Mouse (Mus musculus) frontal cortex, postnatal 25 days (tissue): Measurements from ENCODE around the gene Ube2r2.
A peak's percentile ranks its signal among the peaks of the same experiment; 100 is the strongest.

ENCODE experiments used
- DNase-seq, 2 experiments: peaks; one replicate each; pipeline ENCODE4 v3.0.0; 2022; ENCODE audit warnings: low spot score in 2 of 2

The Ube2r2 gene

GRCm38 (mm10) chr4:41179825-41180725, 44.5 kb downstream of the Ube2r2 start:
- no peak for DNase-seq

GRCm38 (mm10) chr4:41189809-41190208, 54.3 kb downstream of the Ube2r2 start:
- no peak for DNase-seq

GRCm38 (mm10) chr4:41192544-41193512, 57.3 kb downstream of the Ube2r2 start:
- DNase-seq, result no peak

DNA sequence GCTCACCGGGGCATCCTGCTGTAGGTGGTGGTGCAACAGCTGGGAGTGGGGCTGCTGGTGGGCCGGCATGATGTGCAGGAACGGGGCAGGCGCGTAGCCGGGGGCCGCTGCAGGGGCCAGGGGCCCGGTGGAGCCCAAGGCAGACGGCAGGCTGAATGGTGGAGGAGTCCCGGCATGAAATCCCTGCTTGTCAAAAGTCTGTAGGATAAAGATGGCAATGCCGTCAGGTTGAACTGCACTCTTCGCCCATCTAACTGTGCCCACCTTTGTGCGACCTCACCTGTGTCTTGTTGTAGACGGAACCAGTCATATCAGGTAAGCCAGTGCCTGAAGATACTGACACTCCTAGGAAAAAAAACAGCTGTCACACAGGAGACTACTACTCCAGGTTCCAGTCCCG, 59.8 kb downstream of the Ube2r2 start:
- no peak for DNase-seq

GRCm38 (mm10) chr4:41196861-41197610, 61.5 kb downstream of the Ube2r2 start:
- no peak for DNase-seq

GRCm38 (mm10) chr4:41202135-41202534, 66.6 kb downstream of the Ube2r2 start:
- DNase-seq, result no peak

DNA sequence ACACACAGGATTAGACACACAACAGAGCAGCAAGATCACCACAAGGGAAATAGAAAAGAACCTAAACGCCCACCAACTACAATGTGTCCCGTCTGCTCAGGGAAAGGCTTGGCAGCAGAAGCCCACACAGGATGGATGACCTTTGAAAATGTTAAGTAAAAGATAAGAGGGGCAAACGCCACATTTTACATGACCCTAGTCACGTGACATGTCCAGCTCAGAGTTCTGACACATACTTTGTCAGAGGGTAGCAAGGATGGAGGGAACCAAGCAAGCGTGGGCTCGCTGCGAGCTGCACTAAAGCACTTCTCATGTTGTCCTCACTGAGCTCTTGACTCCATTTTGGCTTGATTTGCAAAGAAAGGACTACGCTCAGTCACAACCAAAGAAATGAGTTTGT, 70.2 kb downstream of the Ube2r2 start:
- DNase-seq, result no peak

DNA sequence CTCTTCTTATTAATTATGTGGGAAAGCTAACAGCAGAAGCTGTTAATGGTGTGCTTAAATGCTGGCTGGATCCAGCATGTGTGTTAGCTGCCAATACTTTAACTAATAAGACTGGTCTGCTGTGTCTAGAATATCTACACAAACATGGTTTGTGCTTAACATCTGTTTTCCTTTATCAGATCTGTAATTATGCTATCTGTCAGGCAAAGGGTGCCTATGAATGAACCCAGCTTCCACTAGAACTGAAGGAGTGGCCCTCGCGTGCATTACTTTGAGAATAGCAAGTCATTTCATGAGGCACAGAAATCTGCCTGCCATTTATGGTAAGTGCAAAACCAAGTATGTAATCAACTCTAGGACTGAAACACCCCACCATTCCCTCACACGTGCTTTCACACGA, 72.5 kb downstream of the Ube2r2 start:
- DNase-seq, result no peak

- no peak for DNase-seq
Observed at GRCm38 (mm10) chr4:41225412-41225811, 89.9 kb downstream of the Ube2r2 start.

- peak; percentile 28 to 47 for DNase-seq
Observed at GRCm38 (mm10) chr4:41226351-41226750, 90.8 kb downstream of the Ube2r2 start.

GRCm38 (mm10) chr4:41235621-41236020, 100.1 kb downstream of the Ube2r2 start:
- no peak for DNase-seq

DNA sequence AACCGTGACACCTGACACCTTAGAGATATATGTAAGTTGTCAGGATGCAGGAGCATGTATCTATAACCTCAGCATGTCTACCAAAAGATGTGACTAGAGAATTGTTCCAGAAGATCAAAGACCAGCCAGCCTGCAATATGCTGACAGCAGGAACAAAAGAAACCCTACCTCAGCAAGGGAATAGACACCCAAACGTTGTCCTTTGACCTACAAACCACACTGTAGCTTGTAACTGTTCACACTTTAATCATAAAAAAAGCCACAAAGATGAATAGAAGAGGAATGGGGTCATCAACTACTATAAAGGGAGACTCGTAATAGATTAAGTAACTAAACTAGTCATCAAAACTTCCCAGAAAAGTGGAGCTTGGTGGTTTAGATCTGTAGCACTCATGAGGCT, 105.4 kb downstream of the Ube2r2 start:
- DNase-seq, result no peak
